Mouse (Mus musculus): Measurements from ENCODE around the gene Zfp580.
"Not testable (repeated sequence)": the region's sequence is repeated elsewhere in the genome, so short reads cannot be mapped to it uniquely, and the experiment has no call there.

Zfp580 gene

DNA sequence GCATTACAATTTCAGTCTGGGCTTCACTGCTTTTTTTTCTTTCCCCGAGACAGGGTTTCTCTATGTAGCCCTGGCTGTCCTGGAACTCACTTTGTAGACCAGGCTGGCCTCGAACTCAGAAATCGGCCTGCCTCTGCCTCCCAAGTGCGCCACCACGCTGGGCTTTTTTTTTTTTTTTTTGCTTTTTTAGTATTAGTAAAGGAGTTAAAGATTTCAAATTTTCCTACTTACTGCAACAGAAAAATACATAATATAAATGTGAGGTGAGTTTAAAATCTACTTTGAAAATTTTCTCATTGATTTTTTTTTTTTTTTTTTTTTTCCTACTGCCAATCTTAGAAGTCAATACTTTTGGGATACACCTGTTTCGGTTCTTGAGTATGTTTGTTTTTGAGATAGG, 13.5 kb downstream of the Zfp580 start:
- no peak for DNase-seq (ENCODE audit: low spot score)

GRCm38 (mm10) chr7:5073586-5073985, 22.2 kb downstream of the Zfp580 start:
- no peak for DNase-seq (ENCODE audit: low spot score)

GRCm38 (mm10) chr7:5074984-5075383, 23.6 kb downstream of the Zfp580 start:
- no peak for DNase-seq (ENCODE audit: low spot score)

DNA sequence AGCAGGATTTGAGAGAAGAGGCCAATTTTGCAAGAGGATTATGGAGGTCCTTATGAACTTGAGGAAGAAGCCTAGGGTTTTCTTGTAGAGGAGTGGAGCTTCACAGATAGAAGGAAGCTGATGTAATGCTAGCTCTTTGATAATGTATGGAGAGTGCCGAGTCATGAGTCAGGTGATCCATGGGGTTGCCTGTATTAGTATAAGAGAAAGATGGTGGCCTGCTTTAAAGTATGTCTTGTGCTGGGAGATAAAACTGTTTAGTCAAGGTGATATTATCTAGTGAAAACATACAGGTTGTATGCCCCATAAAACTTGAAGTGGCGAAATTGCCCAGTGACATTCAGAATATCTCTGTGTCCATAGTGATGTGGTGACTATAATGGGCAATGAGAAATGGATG, 25.6 kb downstream of the Zfp580 start:
- DNase-seq (ENCODE audit: low spot score), result no peak

GRCm38 (mm10) chr7:5079365-5080009, 28.1 kb downstream of the Zfp580 start:
- not testable (repeated sequence) for DNase-seq (ENCODE audit: low spot score)

DNA sequence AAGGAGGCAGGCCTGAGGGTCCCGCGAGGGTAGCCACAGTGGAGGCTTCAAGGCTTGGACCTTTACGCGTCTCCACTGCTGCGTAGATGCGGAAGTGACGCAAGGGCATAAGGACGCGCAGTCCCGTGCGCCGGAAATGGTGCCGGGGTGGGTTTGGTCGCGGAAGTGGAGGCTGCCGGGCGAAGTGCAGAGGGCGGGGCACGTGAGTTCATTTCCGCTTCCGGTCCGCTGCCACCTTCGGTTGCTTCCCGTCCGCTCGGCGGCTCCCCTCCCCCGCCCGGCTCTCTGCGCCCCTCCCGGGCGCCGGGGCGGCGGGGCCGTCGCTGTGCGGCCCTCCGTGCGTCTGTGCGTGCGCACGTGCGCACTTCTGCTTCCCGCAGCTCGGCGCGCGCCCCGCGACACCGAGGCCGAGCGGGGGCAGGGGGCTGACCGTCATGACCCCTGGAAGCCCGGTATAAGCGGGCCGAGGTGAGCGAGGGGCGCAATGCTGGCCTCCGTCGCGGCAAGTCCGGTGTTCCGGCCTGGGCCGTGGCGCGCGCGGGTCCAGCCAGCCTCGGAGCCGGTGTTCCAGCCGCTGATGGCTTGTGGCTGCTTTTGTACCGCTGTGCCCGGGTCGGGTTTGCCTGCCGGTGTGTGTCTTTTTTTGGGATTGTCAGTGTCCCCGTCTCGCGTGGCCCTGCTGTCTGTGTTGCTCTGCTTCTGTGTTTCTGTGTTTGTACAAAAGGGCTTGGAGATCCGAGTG, 28.8 kb downstream of the Zfp580 start, which contains the start of gene Epn1:
Gene Epn1 (plus strand): TSS at position 226 of the 742 bp plus-strand sequence.
- DNase-seq (ENCODE audit: low spot score), result peak; percentile 97

DNA sequence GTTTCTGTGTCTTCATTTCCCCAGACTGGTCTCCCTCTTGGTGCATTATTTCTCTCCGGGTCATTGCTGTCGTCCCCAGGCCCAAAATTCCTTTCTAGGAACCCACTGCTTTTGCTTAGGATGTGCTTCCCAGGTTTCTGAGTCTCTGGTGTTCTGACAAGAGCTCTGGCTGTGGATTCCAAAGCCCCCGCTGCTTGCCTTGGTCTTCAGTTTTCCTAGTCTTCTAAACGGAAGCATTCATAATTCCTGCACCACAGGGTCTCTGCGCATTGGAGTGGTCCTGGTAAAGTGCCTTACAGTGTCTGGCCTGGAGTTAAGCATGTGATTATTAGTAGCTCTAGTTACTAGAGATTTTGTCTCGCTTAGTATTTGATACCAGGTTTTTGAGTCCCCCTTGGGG, 29.5 kb downstream of the Zfp580 start:
- no peak for DNase-seq (ENCODE audit: low spot score)

- no peak for DNase-seq (ENCODE audit: low spot score)
These were observed 29.9 kb downstream of the Zfp580 start for GRCm38 (mm10) chr7:5081241-5081640.

DNA sequence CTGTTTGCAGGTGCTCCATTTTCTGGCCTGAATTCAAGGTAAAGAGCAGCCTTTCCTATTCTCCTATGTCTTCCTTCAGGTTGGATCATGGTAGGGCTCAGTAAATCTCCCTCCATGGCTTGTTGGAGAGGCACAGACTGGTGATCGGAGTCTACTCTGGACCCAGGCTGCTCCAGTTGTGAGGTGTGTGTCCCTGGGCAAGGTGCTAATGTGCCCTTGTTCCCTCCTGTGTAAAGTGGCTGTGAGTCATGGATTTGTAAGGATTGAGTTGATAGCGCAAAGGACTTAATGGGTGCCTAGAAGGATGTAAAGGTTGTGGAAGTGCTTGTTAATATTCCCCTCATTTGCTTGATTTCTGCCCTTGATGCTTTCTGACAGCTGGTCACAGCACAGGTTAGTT, 30.6 kb downstream of the Zfp580 start:
- no peak for DNase-seq (ENCODE audit: low spot score)

DNA sequence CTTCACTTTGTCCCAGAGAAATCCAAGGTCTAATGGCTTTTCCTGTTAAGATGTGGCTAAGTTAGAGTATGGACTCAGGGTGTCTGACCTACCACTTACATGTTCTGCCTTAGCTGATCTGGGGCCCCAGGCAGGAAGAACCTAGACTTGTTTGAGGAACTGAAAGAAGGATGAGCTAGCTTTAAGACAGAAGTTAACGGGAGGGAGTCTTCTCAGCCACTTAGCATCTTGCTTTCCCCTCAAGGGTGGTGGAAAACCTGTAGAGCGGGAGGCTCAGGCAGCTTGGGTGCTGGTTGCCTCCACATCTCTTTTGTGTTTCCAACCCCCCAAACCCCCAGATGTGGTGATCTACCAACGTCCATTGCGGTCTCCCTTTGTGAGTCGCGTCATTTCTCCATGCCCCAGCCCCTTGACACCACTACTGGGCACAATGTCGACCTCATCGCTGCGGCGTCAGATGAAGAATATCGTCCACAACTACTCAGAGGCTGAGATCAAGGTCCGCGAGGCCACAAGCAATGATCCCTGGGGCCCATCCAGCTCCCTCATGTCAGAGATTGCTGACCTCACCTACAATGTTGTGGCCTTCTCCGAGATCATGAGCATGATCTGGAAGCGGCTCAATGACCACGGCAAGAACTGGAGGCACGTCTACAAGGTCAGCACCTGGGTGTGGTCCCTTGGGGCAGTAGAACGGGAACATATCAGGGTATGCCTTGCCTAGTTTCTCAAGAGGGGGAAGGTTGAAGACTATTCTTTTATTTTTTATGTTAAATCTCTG, 32.2 kb downstream of the Zfp580 start:
- DNase-seq (ENCODE audit: low spot score), result no peak

DNA sequence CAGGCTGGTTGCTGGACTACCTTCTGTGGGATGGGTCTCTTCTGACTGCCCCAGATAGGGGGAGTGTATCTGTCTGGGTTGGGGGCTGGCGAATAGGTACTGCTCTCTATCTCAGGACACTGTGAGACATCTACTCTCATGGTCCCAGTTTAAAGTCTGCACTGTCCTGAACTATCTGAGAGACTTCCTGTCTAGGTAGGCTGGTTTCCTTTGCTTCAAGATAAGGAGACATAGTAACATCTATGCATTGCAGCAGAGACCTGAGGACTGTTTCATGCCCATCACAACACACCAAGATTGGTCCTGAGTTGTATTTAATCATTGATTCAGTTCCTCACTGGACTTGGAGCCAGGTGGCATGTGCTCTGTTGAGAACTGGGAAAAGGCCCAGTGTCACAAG, 34.2 kb downstream of the Zfp580 start:
- DNase-seq (ENCODE audit: low spot score), result no peak

- DNase-seq (ENCODE audit: low spot score), result no peak
These were observed 35.6 kb downstream of the Zfp580 start for GRCm38 (mm10) chr7:5086921-5087440.

DNA sequence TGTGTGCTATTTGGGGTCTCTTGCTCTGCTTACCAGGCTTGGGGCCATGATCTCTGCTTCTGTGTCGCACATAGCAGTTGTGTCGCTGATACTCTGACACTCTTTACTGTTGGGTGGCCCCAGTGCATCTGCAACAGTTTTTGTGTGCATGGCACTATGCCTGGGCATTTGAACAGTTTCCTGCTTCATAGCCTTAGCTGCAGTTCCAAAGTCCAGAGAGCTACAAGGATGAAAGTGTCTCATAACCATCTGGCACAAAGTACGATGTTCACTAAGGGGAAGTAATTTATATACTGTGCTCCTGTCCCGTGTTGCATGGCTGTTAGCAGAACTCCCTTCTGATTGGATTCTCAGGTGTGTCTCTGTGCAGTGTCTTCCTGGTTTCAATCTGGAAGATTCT, 36.5 kb downstream of the Zfp580 start:
- DNase-seq (ENCODE audit: low spot score), result no peak

- DNase-seq (ENCODE audit: low spot score), result no peak
These were observed 38.5 kb downstream of the Zfp580 start for GRCm38 (mm10) chr7:5089853-5090252.

DNA sequence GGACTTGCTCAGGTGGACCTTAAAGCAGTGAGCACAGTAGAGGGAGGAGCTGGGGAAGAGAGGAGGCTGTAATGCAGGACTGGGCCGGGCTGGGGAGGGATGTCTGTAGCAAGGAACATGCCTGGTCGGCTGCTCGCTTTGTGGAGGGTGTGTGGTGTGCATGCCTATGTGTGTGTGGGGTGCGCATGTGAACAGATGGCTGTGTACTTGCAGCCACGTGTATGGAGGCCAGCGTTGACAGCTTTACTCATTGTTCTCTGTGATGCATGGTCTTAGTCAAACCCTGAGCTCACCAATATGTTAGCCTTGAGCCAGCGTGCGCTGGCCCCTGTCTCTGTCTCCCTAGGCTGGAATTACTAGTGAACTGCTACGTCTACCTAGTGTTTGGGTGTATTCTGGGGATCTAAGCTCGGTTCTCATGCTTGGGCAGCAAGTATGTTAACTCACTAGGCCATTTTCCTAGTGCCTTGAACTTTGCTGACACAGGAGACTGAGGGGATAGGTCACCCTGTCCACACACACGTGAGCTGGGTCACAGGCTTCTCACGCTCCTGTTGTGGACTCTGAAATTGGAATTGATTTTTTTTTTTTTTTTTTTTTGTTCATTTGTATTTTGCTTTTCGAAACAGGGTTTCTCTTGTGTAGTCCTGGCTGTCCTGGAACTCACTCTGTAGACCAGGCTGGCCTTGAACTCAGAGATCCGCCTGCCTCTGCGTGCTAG, 39.8 kb downstream of the Zfp580 start:
- DNase-seq (ENCODE audit: low spot score), result no peak

DNA sequence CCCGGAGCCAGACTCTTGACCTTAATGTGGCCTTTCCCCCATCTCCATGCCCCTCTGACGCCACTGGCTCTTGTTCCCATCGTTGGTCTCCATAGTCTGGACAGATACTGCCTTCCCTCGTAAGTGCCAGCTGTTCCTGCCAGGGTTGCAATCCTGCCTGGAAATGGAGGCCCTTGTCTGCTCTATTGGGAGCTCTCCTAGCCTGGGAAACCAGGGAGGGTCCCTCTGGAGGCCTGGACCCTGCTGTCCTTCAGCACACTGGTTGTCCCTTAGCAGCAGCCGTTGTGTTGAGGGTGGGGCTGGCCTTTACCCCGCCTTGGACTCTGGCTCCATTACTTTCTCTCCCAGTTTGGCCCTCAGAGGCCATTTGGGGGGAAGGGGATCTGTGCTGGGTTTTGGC, 41.0 kb downstream of the Zfp580 start:
- no peak for DNase-seq (ENCODE audit: low spot score)

DNA sequence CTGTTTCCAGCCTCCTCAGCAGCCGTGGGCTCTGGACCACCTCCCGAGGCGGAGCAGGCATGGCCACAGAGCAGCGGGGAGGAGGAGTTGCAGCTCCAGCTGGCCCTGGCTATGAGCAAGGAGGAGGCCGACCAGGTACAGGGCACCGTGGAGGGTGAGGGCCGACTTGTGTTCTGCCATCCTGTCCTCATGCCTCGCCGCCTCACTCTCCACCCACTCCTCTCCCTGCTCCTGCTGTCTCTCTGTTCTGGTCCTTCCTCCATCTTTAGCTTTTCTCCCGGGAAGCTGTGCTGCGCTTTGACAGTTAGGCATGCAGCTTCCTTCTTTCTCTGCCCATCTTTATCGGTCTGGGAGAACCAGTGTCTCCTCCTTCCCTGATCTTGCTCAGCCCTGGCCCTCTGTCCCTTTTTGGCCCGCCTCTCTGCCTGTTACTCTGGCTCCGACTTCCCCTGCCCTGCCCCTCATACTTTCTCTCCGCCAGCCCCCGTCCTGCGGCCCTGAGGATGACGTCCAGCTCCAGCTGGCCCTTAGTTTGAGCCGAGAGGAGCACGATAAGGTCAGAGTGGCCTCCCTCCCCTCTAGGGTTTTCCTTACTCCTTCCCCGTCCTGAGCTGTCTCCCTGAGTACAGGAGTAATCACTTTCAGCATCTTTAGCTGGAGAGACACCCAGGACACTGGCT, 41.6 kb downstream of the Zfp580 start:
- no peak for DNase-seq (ENCODE audit: low spot score)

GRCm38 (mm10) chr7:5098769-5099168, 47.4 kb downstream of the Zfp580 start:
- DNase-seq (ENCODE audit: low spot score), result no peak

GRCm38 (mm10) chr7:5099796-5100195, 48.5 kb downstream of the Zfp580 start:
- no peak for DNase-seq (ENCODE audit: low spot score)

DNA sequence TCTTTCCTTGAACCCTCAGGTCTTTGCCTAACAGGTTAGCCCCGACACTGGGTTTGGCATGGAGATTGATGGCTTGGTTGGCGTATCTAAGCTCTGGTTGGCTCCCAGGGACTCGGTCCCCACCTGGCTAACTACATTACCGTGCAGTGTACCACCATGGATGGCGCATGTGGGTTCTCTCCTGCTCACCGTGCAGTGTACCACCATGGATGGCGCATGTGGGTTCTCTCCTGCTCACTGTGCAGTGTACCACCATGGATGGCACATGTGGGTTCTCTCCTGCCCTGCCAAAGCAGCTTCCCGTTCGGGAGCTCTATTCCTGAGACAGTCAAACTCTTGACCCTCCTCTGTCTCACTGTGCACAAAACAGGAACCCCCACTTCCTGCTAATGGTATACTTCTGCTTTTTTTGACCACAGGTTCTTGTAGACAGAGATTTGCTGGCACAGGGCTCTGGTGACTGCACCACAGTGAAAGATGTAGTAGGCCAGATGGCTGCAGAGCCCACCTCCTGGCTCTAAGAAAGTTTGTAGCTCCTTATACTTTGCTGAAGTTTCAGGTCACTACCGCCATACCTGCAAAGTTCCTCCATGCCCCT, 49.8 kb downstream of the Zfp580 start:
- DNase-seq (ENCODE audit: low spot score), result no peak

DNA sequence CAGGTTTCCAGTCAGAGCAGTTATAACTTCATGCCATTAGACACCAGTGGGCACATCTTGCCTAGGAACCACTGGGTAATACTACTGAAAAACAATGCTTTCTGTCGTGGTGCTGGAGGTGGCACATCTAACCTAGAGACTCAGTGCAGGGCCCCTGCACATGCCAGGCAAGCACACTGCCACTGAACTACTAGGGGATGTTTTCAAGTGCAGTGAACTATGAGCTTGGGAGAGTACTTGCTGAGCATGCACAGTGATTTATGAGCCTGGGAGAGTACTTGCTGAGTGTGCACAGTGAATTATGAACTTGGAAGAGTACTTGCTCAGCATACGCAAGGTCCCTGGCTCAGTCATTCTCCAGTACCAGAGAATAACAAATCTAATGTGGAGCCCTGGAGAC, 51.2 kb downstream of the Zfp580 start:
- DNase-seq (ENCODE audit: low spot score), result no peak
